Comparison of ENCODE assay signal across 21 mouse cellular contexts in the genomic region with DNA sequence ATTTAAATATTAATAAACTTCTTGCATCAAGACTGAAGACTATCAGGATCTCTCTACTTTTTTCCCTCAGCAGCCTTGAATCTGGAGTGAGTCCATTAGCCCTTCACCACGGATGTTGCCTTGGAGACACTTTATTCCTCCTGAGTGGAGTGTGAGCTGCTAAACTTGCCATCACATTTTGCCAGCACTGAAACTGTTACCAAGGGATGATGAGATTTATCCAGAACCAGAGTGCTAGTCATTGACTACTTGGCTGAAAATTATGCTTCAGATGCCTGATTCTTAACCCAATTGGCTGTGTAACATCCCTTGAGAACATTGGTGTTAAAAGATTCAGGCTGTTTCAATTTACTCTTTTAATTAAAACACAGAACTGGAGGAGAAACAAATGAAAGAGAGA.
DNase-seq lines count a peak whose midpoint lies in the region; ATAC-seq and TF ChIP-seq lines count a peak whose summit lies in the region.
"Had no signal": no experiment of that assay in that cellular context is flagged by ENCODE, and none has a peak within 500 bp of the region (broad histone marks: within the 10 kb centered on the region; RNA-seq: fewer than 3 reads in every experiment).

No protein-coding gene starts in this region.

- peak; percentile 70 to 73 for DNase-seq in cerebellum, postnatal 10 days
- DNase-seq in cerebellum, adult 11-12 months, result no peak
- peak; percentile 57 for DNase-seq in forebrain, postnatal 0 days
- peak; percentile 1 for DNase-seq in retina, postnatal 1 day
- DNase-seq in retina, embryonic 14.5 days (ENCODE audit: low spot score), result no peak
- DNase-seq in urinary bladder, postnatal 36 days (ENCODE audit: low spot score in 2 of 2), result no peak
- DNase-seq: adrenal gland, adult 8-10 months; adrenal gland, postnatal 36 days; B cell, adult 2 months; cerebellum, adult 8-10 months; cerebellum, postnatal 36 days; gastrocnemius, postnatal 36 days; heart, adult 11 months; heart, postnatal 36 days; kidney, adult 11 months had no signal

- no peaks in the 10 kb centered on the region for H3K9me3 ChIP-seq in forebrain, postnatal 0 days (ENCODE audit: low read length)
- H3K9me3 ChIP-seq in forebrain, embryonic 13.5 days (replicated peaks), result no peaks in the 10 kb centered on the region
- H3K9me3 ChIP-seq: embryonic facial prominence, embryonic 13.5 days; heart, embryonic 13.5 days had no signal

- H3K4me1 ChIP-seq in forebrain, postnatal 0 days (ENCODE audit: insufficient read depth), result no peaks in the 10 kb centered on the region
- H3K4me1 ChIP-seq in forebrain, embryonic 13.5 days, result no peaks in the 10 kb centered on the region
- H3K4me1 ChIP-seq: embryonic facial prominence, embryonic 13.5 days; heart, embryonic 13.5 days had no signal

- H3K27ac ChIP-seq in forebrain, postnatal 0 days (ENCODE audit: low read depth, low read length), result no peak overlapping the region
- no peak overlapping the region for H3K27ac ChIP-seq in forebrain, embryonic 13.5 days
- H3K27ac ChIP-seq: embryonic facial prominence, embryonic 13.5 days; heart, embryonic 13.5 days had no signal

- WGBS in forebrain, postnatal 0 days, result 54% methylated on average over 1 of the region's 1 CpGs
- WGBS in forebrain, embryonic 13.5 days, result 83% methylated on average over 1 of the region's 1 CpGs

- no peaks in the 10 kb centered on the region for H3K36me3 ChIP-seq in forebrain, postnatal 0 days (ENCODE audit: insufficient read depth)
- H3K36me3 ChIP-seq in forebrain, embryonic 13.5 days (ENCODE audit: poor library complexity, severe bottlenecking), result no peaks in the 10 kb centered on the region
- H3K36me3 ChIP-seq: embryonic facial prominence, embryonic 13.5 days; G1E; heart, embryonic 13.5 days had no signal

- no peaks in the 10 kb centered on the region for H3K27me3 ChIP-seq in forebrain, postnatal 0 days (ENCODE audit: insufficient read depth, low read length)
- H3K27me3 ChIP-seq in forebrain, embryonic 13.5 days, result no peaks in the 10 kb centered on the region
- H3K27me3 ChIP-seq: embryonic facial prominence, embryonic 13.5 days; heart, embryonic 13.5 days had no signal

- ATAC-seq in forebrain, postnatal 0 days, result peak; percentile 70
- ATAC-seq in forebrain, embryonic 13.5 days, result no peak
- ATAC-seq: CD4-positive, CD25-positive, alpha-beta regulatory T cell, adult 4 months; hindbrain, embryonic 16.5 days had no signal

- no peak overlapping the region for H3K4me2 ChIP-seq in forebrain, postnatal 0 days (ENCODE audit: low read depth)
- no peak overlapping the region for H3K4me2 ChIP-seq in forebrain, embryonic 13.5 days
- H3K4me2 ChIP-seq: embryonic facial prominence, embryonic 13.5 days; heart, embryonic 13.5 days had no signal

- no peak overlapping the region for H3K4me3 ChIP-seq in forebrain, postnatal 0 days (ENCODE audit: low read depth, low read length)
- no peak overlapping the region for H3K4me3 ChIP-seq in forebrain, embryonic 13.5 days
- H3K4me3 ChIP-seq: embryonic facial prominence, embryonic 13.5 days; heart, embryonic 13.5 days had no signal

- TF ChIP-seq CTCF in forebrain, postnatal 0 days (IDR thresholded peaks at IDR 0.05; ENCODE audit: low read depth), result no peak

- no peak overlapping the region for H3K9ac ChIP-seq in forebrain, postnatal 0 days
- H3K9ac ChIP-seq in forebrain, embryonic 13.5 days, result no peak overlapping the region
- H3K9ac ChIP-seq: embryonic facial prominence, embryonic 13.5 days; heart, embryonic 13.5 days had no signal

Comparison
In these comparisons a context has a peak if more than half of its experiments do, and no peak if none do; other contexts are left out.
1. DNase-seq: peak in cerebellum, postnatal 10 days (2 of 2), forebrain, postnatal 0 days (single experiment) and retina, postnatal 1 day (single experiment); none in cerebellum, adult 11-12 months (single experiment), retina, embryonic 14.5 days (single experiment) and urinary bladder, postnatal 36 days (0 of 2).